Mouse (Mus musculus) cerebellum, postnatal 14 days (tissue): Measurements from ENCODE around the gene Pdzd2.
A peak's percentile ranks its signal among the peaks of the same experiment; 100 is the strongest.

ENCODE experiments used
- DNase-seq, 2 experiments: peaks; one replicate each; pipeline ENCODE4 v3.0.0; 2021; ENCODE audit warnings: mixed read lengths in 2 of 2

Pdzd2 gene

DNA sequence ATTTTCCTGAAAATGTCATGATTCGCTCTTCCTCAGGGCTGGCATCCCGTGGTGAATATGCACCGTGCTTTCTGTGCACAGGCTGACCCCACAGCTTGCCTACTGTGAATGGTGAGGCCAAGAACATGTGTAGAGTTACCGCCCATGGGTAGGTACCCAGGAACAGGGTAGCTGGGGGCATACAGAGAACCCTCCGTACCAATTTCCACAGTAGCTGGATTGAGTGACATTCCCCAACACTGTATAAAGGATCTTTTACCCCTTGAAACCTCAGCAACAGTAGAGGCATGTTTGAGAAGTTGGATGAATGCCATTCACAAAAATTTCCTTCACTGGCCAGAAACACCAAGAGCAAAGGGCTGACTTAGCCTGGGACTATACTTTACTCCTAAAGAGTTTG is 271.1 kb downstream of the Pdzd2 start:
- no peak for DNase-seq

DNA sequence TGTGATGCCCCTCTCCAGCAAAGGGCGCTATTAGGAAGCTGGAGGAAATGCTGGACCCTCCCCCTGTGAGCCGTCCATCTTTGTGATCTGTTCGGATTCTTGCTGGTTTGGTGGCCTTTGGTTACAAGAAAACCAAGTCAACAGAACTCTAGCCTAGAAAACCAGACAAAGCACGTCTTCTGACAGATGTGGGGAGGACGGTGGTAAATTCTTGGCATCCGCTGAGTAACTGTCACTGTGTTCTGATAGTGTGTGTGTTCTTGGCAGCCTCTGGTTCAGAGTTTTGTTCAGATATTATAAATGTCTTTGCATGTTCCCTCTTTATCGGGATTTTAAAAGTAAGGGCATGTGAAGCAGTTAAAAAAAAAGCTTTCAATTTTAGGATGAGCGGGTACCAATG is 274.0 kb downstream of the Pdzd2 start:
- no peak for DNase-seq

- no peak for DNase-seq
These were observed 282.9 kb downstream of the Pdzd2 start for GRCm38 (mm10) chr15:12456808-12457207.

GRCm38 (mm10) chr15:12453343-12453742 is 286.4 kb downstream of the Pdzd2 start:
- no peak for DNase-seq

DNA sequence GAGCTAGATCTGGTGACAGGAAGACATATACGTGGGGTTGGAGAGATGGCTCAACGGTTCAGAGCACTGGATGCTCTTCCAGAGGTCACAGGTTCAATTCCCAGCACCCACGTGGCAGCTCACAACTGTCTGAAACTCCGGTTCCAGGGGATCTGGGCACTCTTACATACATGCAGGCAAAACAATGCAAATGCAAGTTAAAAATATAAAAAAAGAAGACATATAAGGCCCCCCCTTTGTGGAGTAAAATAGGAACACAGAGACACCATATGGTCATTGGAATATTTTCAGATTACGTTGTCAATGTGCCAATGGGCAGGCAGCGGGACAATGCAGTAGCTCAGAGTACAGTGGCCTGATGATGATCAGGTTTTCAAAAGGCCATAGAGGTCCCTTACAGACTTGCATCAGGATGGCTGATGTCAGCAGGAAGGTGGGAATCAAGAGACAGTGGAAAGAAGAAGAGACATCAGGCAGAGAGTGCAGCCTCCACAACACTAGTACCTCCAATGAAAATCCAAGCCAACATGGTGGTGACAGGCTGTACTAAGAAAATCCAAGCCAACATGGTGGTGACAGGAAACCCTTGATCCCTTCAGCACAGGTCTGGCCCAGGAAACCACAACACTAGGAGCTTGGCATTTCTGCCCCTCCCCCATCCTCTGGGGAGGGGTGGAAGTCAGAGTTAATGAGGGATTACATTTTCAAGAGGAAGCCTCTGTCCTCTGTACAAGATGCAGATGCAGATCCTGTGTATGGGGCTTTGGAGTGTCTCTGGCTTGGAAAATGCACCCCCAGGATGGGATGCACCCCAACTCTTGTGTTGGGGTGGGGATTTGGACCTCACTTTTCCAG is 287.4 kb downstream of the Pdzd2 start:
- peak; percentile 17 to 53 for DNase-seq

GRCm38 (mm10) chr15:12451448-12451847 is 288.3 kb downstream of the Pdzd2 start:
- DNase-seq, result peak; percentile 21 to 49

GRCm38 (mm10) chr15:12450790-12451189 is 288.9 kb downstream of the Pdzd2 start:
- DNase-seq, result no peak

DNA sequence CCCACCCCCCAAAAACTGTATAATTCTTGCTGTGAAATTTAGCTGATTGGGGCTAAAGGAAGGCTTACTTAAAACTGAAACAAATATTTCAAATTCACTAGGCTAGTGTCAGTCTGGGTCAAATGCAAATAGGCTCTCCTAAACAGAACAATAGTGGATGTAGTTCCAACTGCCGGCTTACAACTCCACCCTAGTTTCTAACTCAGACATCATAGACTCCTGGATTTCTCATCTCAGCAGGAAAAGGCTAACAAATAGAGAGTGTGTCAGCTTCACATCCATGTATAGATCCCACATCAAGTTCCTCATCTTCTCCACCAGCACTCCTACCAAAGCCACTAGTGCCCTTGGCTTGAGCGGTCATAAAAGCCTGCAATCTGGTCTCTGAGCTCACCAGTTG is 290.4 kb downstream of the Pdzd2 start:
- no peak for DNase-seq

- no peak for DNase-seq
These were observed 292.7 kb downstream of the Pdzd2 start for GRCm38 (mm10) chr15:12447021-12447434.

- DNase-seq, result no peak
These were observed 295.2 kb downstream of the Pdzd2 start for GRCm38 (mm10) chr15:12444551-12444950.

GRCm38 (mm10) chr15:12439351-12439751 is 300.4 kb downstream of the Pdzd2 start:
- peak; percentile 14 to 21 for DNase-seq

DNA sequence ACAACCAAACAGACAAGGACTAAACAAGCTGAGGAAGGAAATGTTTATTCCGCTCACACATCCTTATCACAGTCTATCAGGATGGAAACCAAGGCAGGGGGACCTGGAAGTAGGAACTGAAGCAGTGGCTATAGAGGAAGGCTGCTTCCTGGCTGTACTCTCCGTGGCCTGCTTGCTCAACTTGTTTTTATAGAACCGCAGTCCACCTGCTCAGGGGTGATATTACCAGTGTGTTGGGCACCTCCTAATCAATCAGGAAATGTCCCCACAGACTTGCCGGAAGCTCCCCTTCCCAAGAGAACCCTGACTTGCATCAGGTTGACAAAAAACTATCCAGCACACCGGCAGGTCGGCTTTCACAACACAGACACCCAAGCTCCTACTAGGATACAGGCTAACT is 301.0 kb downstream of the Pdzd2 start:
- no peak for DNase-seq

GRCm38 (mm10) chr15:12438081-12438480 is 301.6 kb downstream of the Pdzd2 start:
- DNase-seq, result no peak

- DNase-seq, result no peak
These were observed 303.8 kb downstream of the Pdzd2 start for GRCm38 (mm10) chr15:12435910-12436309.

GRCm38 (mm10) chr15:12433893-12434599 is 305.7 kb downstream of the Pdzd2 start:
- DNase-seq, result no peak

DNA sequence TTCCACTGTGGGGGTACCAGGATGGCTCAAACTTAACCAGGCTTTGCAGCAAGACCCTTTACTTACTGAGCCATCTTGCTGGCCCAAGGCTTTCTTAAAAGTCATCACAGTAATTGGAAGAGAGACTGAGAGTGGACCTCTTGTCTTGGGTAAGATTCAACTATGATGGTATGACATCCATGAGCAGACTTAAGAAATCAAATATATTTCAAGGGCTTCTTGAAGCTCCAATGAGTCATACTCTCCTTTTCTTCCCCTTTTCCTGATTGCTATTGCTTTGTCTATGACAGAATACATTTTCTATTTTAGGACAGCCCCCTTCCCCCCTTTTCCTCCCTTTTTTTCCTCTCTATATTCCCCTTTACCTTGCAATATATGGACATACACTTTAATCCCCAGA is 306.8 kb downstream of the Pdzd2 start:
- DNase-seq, result no peak

GRCm38 (mm10) chr15:12432320-12432719 is 307.4 kb downstream of the Pdzd2 start:
- no peak for DNase-seq

DNA sequence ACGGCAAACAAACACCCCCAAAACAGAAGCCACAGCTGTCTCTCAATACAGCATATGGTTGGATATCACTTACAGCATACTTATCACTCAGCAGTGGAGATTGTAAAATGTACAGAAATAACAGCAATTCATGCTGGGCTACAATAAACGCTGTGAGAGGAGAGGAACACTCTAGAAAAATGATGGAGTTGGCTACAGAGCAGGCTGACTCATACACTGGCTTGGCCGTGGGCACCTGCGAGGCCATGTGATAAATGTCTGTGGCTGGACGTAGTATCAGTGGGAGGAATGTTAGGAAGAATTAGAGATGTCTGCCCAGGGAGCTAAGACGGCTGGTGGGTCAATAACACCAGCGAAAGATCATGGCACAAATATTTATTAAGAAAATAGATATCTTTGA is 308.0 kb downstream of the Pdzd2 start:
- DNase-seq, result no peak

GRCm38 (mm10) chr15:12431188-12431587 is 308.5 kb downstream of the Pdzd2 start:
- no peak for DNase-seq

DNA sequence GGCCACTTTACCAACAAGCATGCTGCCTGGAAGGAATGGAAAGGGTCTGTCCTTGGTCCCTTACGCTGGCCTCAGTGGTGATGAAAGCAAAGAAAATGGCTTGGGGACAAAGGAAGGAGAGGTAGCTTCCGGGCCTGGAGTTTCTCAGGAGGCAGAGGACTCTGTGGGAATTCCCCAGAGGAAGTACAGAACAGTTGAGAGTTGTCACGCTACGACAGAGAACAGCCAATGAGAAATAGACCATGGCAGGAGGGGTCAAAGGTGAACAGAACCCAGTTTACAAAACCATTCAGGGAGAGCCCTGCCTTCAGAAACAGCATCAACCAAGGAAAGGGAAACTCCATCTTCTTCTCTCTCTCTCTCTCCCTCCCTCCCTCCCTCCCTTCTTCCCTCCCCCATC is 309.1 kb downstream of the Pdzd2 start:
- no peak for DNase-seq

- no peak for DNase-seq
These were observed 309.9 kb downstream of the Pdzd2 start for GRCm38 (mm10) chr15:12429572-12430431.

GRCm38 (mm10) chr15:12427818-12428217 is 311.9 kb downstream of the Pdzd2 start:
- DNase-seq, result no peak

DNA sequence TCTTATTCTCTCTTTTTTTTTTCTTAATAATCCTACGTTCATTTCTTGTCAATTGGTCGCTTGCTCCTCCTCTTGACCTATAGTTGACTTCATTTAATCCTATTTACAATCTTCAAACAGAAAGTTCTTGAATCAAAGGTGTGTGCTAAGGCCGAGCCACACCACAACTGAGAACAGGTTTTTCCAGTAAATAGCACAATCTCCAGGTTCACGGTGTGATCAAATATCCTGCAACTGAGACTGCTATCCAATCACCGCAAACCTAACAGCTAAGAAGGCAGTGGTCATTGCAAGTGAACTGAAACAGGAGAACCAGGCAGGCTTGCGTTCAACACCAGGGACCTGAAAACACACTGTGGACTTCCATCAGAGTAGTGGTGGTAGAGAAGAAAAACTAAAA is 313.4 kb downstream of the Pdzd2 start:
- DNase-seq, result no peak
